Mouse (Mus musculus) megakaryocyte, embryonic 14.5 days (primary cell): ENCODE data around the gene Ppox.

ENCODE experiments used
- FLI1 ChIP-seq: IDR thresholded peaks from 2 replicates; pipeline ENCODE4 v1.6.1; 2012; ENCODE audit warnings: low read length, inconsistent platforms, mixed read lengths
- GATA1 ChIP-seq: IDR thresholded peaks from 3 replicates; pipeline ENCODE4 v1.6.1; 2012; ENCODE audit warnings: mixed read lengths, low read length, inconsistent platforms, borderline replicate concordance

DNA sequence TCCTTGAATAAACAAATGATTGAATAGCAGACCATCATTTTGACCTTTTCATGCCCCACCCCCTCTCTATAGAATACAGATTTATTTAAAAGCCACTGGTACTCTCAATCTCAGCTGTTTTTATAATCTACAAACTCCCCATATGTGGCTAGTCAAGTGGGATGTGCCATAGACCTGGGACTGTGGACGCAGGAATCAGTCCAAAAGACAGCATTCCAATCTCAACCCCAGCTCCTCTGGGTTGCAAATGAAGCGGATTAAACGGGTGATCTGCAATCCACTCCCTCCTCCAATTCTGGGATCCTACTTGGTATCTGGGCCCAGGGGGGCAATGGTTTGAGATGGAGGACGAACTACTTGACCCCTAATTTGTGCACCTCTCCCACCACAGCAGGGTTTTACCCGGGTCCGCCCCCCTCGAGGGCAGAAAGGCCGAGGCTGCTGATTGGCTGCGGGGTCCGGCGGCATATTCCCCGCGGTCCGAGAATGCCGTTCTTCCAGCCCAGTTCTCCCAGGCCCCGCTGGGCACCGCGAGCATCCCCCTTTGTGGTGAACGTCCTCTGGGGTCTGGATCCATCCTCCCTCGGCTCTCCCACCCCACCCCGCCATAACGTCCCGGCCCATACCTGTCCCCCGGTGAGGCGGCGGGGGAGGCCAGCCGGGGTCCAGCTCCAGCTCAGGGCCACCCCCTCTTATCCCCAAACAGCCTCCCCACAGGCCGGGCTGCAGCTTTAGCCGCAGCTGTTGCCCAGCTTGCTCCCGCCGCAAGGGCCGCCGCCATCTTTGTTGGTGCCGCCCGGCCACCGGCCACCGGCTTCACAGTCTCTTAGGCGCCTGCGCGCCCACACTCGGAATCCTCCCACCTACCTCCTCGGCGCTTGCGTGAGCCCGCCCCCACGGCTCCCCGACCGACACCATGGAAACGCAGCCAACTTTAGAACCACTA lies 6.4 kb upstream of the Ppox start, which contains the start of gene Usp21:
- TF ChIP-seq GATA1 (no peak), FLI1 (no peak)
